In genomic region chr1:76629861-76630260, GRCm38 (mm10) we compare ENCODE assay signal across 26 mouse cellular contexts.
DNase-seq lines count a peak whose midpoint lies in the region; ATAC-seq and TF ChIP-seq lines count a peak whose summit lies in the region.
"Had no signal": no experiment of that assay in that cellular context is flagged by ENCODE, and none has a peak within 500 bp of the region (broad histone marks: within the 10 kb centered on the region; RNA-seq: fewer than 3 reads in every experiment).

No protein-coding gene starts in this region.

- no peak overlapping the region for H3K27ac ChIP-seq in heart, adult 2 months
- H3K27ac ChIP-seq in layer of hippocampus, adult 2 months: no peak overlapping the region
- H3K27ac ChIP-seq: forebrain, embryonic 10.5 days; forebrain, embryonic 13.5 days; heart, embryonic 15.5 days; hindbrain, embryonic 14.5 days; hindbrain, postnatal 0 days had no signal

- no peaks in the 10 kb centered on the region for H3K79me2 ChIP-seq in heart, adult 2 months (replicated peaks; ENCODE audit: control insufficient read depth, insufficient read depth, low read length)

- no peak for TF ChIP-seq EP300 in heart, adult 2 months (IDR thresholded peaks at IDR 0.05; ENCODE audit: insufficient read depth, low read depth, low read length)

- no peaks in the 10 kb centered on the region for H3K36me3 ChIP-seq in heart, adult 2 months (ENCODE audit: control insufficient read depth, insufficient read depth, low read length)
- H3K36me3 ChIP-seq: forebrain, embryonic 10.5 days; heart, embryonic 15.5 days had no signal

- CTCF ChIA-PET in Patski (lab: Charles Lee): no interaction called here

- DNase-seq in heart, adult 2 months: no peak
- DNase-seq in heart, adult 8-10 months (ENCODE audit: low spot score): no peak
- no peak for DNase-seq in layer of hippocampus, adult 2 months (ENCODE audit: low spot score in 2 of 2)
- no peak for DNase-seq in layer of hippocampus, adult 11-12 months (ENCODE audit: low spot score)
- DNase-seq in Patski (ENCODE audit: low read depth, low spot score): no peak
- peak; percentile 20 for DNase-seq in brain, adult 2 months (ENCODE audit: low read depth, low spot score)
- no peak for DNase-seq in thymus, adult 18-20 months
- DNase-seq: adrenal gland, adult 8-10 months; adrenal gland, postnatal 36 days; cerebellum, adult 11 months; cerebellum, adult 8-10 months; cerebellum, postnatal 14 days; gastrocnemius, postnatal 10 days; gastrocnemius, postnatal 36 days; heart, postnatal 14 days; heart, postnatal 4 days had no signal

- POLR2A ChIA-PET in Patski (lab: Charles Lee): no interaction called here

- TF ChIP-seq POLR2A in heart, adult 2 months (IDR thresholded peaks at IDR 0.05; ENCODE audit: insufficient read depth, low read depth, low read length): no peak

- H3K9ac ChIP-seq in heart, adult 2 months (ENCODE audit: low read depth, low read length): no peak overlapping the region
- H3K9ac ChIP-seq: forebrain, embryonic 13.5 days; heart, embryonic 15.5 days; hindbrain, embryonic 14.5 days had no signal

- H3K4me3 ChIP-seq in heart, adult 2 months: no peak overlapping the region
- no peak overlapping the region for H3K4me3 ChIP-seq in layer of hippocampus, adult 2 months
- H3K4me3 ChIP-seq: forebrain, embryonic 10.5 days; forebrain, embryonic 13.5 days; heart, embryonic 15.5 days had no signal

- in situ Hi-C loops in Patski (cut with MboI; ENCODE audit: low pct_unique_long_range_greater_than_20kb): loop anchor here (10.0 kb wide), 1 partner anchor 885 kb away; the partner anchor contains the start of gene Epha4

- TF ChIP-seq CTCF in heart, adult 2 months (IDR thresholded peaks at IDR 0.05): peak; percentile 55
- peak; percentile 46 for TF ChIP-seq CTCF in layer of hippocampus, adult 2 months (conservative IDR thresholded peaks at IDR 0.05)
- peak; percentile 37 for TF ChIP-seq CTCF in Patski (IDR thresholded peaks at IDR 0.05)

- no peak for ATAC-seq in Patski
- ATAC-seq: activated CD4-positive, CD25-positive, alpha-beta regulatory T cell, adult 4 months; CD4-positive, CD25-positive, alpha-beta regulatory T cell, adult 4 months; forebrain, embryonic 13.5 days; forebrain, embryonic 16.5 days; hindbrain, postnatal 0 days; inflammation-experienced regulatory T-cells, adult 6 months; intestine, embryonic 16.5 days had no signal

- no peaks in the 10 kb centered on the region for H3K27me3 ChIP-seq in heart, adult 2 months (ENCODE audit: control insufficient read depth, insufficient read depth, low read length)
- H3K27me3 ChIP-seq in Patski: peaks cover 11% of the 10 kb centered on the region
- H3K27me3 ChIP-seq: forebrain, embryonic 13.5 days; heart, embryonic 15.5 days had no signal

- intact Hi-C loops in heart, adult 2 months (cut with DNase I): loop anchor here (5.0 kb wide), 1 partner anchor 887 kb away; the partner anchor contains the start of gene Epha4

- H3K4me1 ChIP-seq in heart, adult 2 months (ENCODE audit: control insufficient read depth, insufficient read depth, low read length): no peaks in the 10 kb centered on the region
- H3K4me1 ChIP-seq: forebrain, embryonic 10.5 days; heart, embryonic 15.5 days had no signal
